Mouse (Mus musculus) lung, postnatal 4 days (tissue): ENCODE data around the gene AC134908.4.
"Not testable (repeated sequence)": the region's sequence is repeated elsewhere in the genome, so short reads cannot be mapped to it uniquely, and the experiment has no call there.

Source experiments
- DNase-seq, 2 experiments: peaks; one replicate each; pipeline ENCODE4 v3.0.0; 2021

Gene AC134908.4

DNA sequence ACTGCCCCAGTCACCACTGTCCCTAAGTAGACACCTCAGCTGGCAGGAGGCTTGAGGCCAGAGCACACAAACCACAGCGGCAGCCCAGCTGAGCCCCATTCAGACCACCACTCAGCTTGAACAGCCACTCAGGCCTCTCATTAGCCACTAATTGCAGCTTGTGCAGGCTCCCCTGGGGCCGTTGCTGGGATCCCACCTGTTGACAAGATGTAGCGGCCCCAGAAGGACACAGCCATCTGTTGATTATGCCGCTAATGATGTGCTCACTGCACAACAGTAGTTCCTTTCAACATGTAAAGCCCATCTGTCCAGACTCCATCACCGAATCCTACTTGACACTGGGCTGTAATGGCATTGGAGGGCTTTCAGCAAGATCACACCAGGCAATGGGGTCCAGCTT, 29.6 kb downstream of the AC134908.4 start:
- no peak for DNase-seq

DNA sequence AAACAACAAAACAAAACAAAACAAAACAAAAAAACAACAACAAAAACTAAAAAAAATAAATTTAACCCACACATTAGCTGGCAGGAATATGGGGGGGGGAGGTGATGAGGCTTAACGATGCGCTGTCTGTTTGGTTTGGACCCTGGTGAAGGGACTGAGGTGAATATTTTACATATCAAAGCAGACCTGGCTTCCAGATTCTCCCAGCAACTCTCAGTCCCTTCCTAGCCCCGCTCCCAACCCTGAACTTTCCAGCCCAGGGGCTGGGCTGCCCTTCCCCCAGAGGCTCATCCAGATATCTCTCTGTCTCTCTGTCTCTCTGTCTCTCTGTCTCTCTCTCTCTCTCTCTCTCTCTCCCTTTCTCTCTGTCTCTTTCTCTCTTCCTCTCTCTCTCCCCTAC, 32.9 kb downstream of the AC134908.4 start:
- DNase-seq: no peak

DNA sequence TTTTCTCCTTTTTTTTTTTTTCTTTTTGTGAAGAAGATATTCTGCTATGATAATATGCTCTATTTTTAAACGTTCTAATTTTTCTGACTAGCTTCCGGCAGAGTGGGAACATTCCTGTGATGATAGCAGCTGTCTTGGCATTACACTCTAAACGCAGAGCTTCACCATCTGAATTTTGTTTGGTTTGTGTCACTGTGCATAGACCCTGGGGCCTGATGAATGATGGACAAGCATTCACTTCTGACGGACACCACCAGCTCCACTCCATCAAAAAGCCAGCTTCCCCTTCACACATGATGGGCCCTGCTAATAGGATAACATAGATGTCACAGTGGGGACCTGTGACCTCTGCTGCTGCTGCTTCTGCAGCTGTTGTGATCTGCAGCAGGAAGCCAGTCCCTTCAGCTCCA, 33.9 kb downstream of the AC134908.4 start:
- peak in 1 of 2 experiments; percentile 50 for DNase-seq

DNA sequence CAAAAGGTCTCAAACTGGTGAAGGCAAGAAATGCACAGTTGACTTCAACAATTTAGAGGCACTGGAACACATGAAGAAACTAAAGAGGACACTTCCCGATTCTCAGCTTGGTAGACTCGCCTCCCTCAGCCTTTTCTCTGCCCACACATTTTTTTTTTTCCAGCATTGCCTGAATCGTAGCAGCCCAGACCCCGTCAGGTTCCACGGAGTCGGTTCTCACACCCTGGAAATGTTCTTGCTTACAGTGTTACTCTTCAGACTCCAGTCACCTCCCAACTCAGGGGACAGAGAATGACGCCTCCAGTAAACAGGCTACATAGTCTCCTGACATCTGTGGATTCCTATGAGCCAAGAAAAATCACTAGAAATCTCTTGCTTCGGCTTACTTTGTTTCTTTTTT, 35.3 kb downstream of the AC134908.4 start:
- DNase-seq: no peak

DNA sequence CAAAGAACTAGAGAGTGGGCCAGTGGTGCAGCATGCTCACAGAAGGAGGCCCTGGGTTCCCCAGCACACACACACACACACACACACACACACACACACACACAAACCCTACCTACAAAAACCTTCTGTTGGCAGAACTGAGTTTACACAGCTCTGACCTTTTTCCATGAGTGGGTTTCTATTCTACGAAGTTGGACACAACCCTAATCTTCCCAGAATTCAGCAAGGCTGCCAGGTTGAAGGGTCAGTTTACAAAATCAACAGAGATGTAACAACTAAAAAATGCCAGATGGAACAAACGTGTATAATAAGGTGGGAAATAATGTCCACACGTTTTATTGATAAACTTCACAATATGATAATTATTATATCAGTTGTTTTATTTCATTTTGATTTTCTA, 37.8 kb downstream of the AC134908.4 start:
- no peak for DNase-seq

DNA sequence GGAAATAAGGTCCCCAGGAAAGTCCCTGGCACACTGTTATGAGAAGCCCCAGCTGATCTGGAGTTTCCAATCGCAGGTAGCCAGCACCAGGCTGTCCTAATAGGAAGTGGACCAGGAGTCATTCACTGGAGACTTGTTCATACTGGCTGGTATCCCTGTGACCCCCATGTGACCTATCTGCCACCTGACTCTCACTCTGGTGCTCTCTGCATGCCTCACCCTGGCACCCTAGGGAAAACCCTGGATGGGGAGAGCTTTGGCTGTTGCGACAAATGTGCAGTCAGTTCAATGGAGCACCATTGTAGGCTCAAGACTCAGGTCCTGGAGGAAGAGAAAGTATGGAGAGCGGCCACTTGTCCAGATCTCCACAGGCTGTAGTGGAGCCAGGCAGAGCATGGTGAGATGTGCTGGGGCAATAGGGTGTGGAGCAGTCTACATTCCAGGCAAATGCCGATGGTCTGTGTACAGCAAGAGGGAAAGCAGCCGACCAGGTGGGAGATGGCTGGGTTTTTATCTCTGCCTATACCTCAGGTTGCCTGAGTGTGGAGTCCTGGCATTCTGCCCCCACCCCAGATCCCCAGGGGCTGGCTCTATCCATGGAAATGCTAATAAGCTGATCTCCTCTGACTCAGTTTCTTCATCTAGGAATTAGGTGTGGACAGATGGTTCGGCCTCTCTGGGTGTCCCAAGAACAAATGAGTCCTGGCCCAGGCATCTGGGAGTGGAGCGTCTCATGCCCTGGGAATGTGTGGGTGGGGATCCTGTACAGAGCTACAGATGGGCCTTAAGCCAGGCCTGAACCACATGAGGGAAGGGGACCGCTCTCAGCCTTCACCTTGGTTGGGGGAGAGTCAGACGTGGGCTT, 38.8 kb downstream of the AC134908.4 start:
- DNase-seq: peak in 1 of 2 experiments; percentile 65

DNA sequence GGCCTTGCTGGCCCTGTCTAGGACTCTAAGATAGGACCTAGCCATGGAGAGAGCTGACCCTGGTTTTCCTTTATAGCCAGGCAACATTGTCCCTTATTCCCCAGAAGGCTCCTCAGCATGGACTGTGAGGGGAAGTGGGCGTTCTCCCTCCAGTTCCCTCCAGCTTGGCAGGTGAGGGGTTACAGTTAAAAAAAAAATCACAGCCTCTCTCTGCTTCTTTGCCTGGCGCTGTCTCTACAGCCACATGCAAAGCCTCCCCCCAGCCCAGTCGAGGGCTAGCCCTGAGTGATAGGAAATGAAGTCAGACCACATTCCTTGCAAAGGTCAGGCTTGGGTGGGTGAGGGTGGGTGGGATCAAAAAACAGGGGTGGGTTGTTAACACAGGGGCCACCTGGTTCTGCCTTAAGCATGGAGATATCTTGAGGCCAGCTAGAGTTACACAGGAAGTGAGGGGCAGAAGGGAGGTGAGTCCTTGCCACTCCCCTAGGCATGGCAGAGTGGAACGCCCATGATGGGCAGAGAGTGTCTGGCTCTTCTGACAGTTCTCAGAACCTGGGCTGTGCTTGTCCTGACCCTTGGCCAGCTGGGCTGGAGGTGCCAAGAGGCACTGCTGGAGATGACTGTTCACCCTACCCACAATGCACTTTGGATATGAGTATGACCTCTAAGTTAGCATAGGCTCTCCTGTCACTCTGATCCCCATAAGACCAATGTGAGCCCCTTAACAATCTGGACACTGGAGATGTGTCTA, 39.7 kb downstream of the AC134908.4 start:
- DNase-seq: peak in 1 of 2 experiments; percentile 49

DNA sequence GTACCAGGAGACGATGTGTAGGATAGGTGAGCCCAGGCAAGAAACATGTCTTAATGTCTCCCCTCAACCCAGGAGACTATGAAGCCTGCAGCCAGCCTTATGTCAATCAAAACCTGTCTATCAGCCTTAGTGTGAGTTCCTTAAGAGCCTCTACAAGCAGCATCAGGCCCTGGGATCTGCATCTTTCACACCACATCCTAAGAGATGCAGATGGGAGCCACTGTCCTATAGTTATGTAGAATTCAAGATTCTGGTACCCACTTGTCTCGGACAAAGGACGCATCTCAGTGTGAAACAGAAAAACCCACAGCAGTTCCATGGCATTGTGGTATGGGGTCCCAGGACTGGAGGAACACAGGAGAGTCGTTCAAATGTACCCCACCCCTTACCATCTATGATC, 40.4 kb downstream of the AC134908.4 start:
- no peak for DNase-seq

DNA sequence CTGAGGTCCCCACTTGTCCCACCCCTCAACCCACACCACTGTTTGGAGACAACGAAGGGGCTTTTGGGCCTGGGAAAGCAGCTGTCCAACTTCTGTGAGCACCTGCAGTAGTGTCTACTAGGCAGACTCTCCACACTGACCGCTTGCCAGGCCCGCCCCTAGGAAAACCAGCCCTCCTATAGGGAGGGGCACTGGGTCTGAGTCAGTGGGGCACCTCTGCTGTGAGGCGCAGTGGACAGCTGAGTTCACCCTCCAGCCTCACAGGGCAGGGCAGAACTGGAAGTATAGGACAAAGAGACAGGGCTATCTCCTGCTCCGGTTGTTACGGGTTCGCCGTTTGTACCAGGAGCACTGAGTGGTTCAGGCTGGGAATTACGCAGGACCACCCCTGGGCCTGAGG, 41.2 kb downstream of the AC134908.4 start, which contains the start of gene Msln:
Gene Msln (minus strand): TSS at position 138 of the 400 bp plus-strand sequence.
- no peak for DNase-seq

DNA sequence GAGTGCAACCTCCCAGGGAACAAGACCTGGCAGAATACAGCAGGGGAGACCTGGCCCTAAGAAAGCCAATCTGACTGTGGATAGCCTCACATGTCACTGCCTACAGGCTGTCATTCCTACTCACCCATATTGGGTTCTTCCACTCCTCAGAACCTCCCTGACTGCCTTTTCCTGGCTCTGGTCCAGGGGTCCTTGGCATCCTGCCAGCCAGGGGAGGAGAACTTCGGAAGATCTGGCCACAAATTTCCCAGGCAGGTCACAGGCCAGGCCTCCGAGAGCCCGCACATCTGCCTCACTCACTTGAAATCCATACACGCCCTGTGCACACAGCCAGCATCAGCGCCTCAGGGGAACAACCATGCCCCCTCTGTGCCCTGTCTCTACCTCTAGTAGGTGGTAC, 44.0 kb downstream of the AC134908.4 start:
- peak; percentile 77 to 80 for DNase-seq

DNA sequence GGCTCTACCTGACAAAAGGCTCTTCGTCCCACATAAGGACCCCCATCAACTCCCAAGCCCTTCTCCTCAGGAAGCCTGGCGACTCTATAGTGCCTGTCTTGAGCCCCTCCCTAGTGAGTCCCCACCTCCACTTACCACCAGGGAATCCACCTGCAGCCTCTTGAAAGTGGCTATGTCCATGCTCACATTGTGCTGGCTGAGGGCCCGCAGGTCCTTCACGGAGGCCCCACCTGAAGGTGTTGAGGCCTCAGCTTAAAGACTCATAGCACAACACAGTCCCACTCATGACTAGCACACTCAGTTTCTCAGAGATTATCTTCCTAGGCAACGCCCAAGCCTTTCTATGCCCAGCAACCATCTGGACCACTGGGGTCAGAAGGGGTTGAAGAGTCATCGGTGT, 46.1 kb downstream of the AC134908.4 start:
- peak in 1 of 2 experiments; percentile 55 for DNase-seq

DNA sequence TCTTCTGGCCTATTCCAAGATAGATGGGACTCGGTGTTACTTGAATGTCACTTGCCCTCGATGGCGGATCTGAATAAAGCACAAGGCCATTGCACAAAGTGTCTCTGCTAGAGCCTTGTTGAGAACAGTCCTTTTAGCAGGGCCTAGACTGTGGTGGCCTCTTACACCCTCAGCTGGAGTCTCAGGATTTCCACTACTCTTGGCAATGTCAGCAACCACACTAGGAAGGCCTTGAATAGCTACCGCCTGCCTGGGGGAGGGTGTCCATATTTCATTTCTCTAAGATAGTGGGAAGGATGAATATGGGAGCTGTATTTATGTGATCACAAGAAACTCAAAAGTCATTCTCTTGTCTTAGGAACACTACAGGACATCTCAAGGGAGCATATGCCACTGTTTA, 47.2 kb downstream of the AC134908.4 start:
- DNase-seq: no peak

DNA sequence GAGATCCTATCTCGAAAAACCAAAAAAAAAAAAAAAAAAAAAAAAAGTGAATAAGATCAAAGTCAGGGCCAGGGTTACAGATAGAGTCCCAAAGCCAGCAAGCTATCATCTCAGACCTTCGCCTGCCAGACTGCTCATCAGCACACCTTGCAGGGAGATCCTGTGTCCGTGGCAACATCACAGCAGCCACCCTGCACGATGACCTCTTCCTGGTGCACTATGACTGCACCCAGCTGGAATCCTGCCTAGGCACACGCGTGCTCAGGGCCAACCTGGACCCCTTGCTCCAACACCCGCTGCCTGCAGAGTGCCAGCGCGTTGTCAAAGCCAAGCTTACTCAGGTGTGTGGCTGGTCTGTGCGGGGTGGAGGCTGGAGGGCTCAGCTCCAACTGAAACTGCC, 51.1 kb downstream of the AC134908.4 start:
- no peak for DNase-seq

DNA sequence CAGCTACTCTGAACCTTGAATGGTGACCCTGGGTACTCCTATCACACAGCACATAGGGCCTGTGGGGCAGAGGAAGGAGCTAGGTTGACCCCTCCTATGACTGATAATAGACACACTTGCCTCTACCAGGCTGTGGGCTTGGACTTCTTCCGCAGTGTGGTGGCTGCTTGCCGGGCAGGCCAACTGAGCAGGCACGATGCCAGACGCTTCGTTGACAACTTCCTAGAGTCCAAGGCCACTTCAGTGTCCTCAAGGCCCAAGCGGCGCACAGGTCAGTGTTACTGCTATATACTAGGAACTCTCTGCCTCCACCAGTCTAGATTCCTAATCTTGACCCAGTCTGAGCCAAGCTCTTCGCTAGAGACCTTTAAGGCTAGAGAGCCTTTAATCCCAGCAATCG, 51.6 kb downstream of the AC134908.4 start:
- DNase-seq: no peak

DNA sequence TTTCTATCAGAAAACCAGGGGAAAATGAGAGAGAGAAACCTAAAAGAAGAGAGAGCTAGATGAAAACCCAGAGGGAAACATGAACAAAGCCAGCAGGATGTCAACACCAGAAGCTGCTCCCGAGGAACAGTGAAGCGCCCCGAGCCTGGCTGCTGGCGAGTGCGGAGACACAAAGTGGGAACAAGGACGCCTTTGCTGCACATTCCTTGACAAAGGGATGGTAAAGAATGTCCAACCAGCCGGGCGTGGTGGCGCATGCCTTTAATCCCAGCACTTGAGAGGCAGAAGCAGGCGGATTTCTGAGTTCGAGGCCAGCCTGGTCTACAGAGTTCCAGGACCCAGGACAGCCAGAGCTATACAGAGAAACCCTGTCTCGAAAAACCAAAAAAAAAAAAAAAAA, 54.0 kb downstream of the AC134908.4 start:
- DNase-seq: not testable (repeated sequence)
